Mouse (Mus musculus): Measurements from ENCODE around the gene Btbd7.
A peak's percentile ranks its signal among the peaks of the same experiment; 100 is the strongest.

DNA sequence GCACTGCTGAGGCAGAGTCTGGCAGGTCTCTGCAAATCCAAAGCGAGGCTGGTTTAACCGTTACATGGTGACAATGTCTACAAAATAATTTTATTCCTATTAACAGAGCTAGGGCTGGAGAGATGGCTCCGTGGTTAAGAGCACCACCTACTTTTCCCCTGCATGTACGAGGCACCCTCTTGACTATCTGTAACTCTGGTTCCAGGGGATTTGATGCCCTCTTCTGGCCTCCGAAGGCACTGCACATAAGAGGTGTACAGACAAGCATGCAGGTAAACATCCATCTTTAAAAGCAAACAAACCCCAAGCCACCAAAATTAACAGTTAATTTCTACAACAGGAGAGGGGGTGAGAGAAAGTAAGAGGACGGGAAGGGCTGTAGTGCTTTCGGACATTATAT, 122.0 kb downstream of the Btbd7 start:
- no peak for TF ChIP-seq POLR2A (IDR thresholded peaks at IDR 0.05; ENCODE audit: extremely low read depth, insufficient read depth, low read length)
- peak; percentile 31 for TF ChIP-seq CTCF (IDR thresholded peaks at IDR 0.05; ENCODE audit: extremely low read depth, insufficient read depth, low read length)
